Comparison of ENCODE assay signal across 25 mouse cellular contexts in the genomic region with DNA sequence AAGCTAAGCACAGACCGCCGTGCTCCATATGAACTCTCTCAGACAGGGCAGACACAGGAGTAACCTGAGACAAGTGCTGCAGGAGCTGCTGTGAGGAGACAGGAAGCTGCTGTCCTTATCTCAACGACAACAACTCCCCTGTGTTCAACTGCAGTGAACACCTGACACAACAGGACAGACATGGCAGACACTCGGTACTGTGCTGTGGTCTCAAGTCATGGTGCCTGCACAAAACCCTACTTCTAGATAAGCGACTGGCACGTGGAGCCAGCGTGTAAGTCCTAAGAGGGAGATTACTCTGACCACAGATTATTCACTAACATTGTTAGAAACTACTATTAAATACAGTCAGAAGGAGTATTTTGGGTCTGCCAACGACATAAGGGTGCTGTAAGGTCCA. TPM values are rescaled to one million over a fixed set of nuclear protein-coding genes. Genes with fewer than 3 reads are reported as not detected.
DNase-seq lines count a peak whose midpoint lies in the region; ATAC-seq lines count a peak whose summit lies in the region.
"Had no signal": no experiment of that assay in that cellular context is flagged by ENCODE, and none has a peak within 500 bp of the region (broad histone marks: within the 10 kb centered on the region; RNA-seq: fewer than 3 reads in every experiment).

No protein-coding gene starts in this region.

- WGBS in heart, embryonic 10.5 days: 49% methylated on average over 8 of the region's 8 CpGs
- 25% methylated on average over 8 of the region's 8 CpGs for WGBS in liver, embryonic 16.5 days (ENCODE audit: insufficient replicate concordance)

- H3K27ac ChIP-seq in heart, embryonic 10.5 days: peak overlapping the region; percentile 19; the same call in 1 of the 2 replicates
- peak overlapping the region; percentile 29; the same call in 1 of the 2 replicates for H3K27ac ChIP-seq in liver, embryonic 16.5 days (ENCODE audit: low read length)
- H3K27ac ChIP-seq: embryonic facial prominence, embryonic 15.5 days; gastrocnemius, adult 2 months; hindbrain, embryonic 10.5 days; layer of hippocampus, adult 2 months; limb, embryonic 10.5 days; midbrain, embryonic 13.5 days; neural tube, embryonic 13.5 days had no signal

- no peaks in the 10 kb centered on the region for H3K9me3 ChIP-seq in heart, embryonic 10.5 days
- no peaks in the 10 kb centered on the region for H3K9me3 ChIP-seq in liver, embryonic 16.5 days (replicated peaks; ENCODE audit: control insufficient read depth, low read length)
- H3K9me3 ChIP-seq: embryonic facial prominence, embryonic 15.5 days; hindbrain, embryonic 10.5 days; limb, embryonic 10.5 days; midbrain, embryonic 13.5 days; neural tube, embryonic 13.5 days had no signal

- ATAC-seq in common myeloid progenitor, adult 5-6 weeks (replicated peaks; ENCODE audit: low read depth, poor library complexity, severe bottlenecking): peak; percentile 43
- peak; percentile 41 for ATAC-seq in liver, embryonic 16.5 days (ENCODE audit: low read depth)
- no peak for ATAC-seq in activated CD4-positive, CD25-positive, alpha-beta regulatory T cell, adult 4 months
- ATAC-seq: midbrain, embryonic 13.5 days had no signal

- H3K4me3 ChIP-seq in heart, embryonic 10.5 days: no peak overlapping the region
- no peak overlapping the region for H3K4me3 ChIP-seq in liver, embryonic 16.5 days (ENCODE audit: low read depth, low read length)
- H3K4me3 ChIP-seq: embryonic facial prominence, embryonic 15.5 days; gastrocnemius, adult 2 months; hindbrain, embryonic 10.5 days; layer of hippocampus, adult 2 months; limb, embryonic 10.5 days; midbrain, embryonic 13.5 days; neural tube, embryonic 13.5 days had no signal

- peaks cover 41% of the 10 kb centered on the region for H3K4me1 ChIP-seq in heart, embryonic 10.5 days
- H3K4me1 ChIP-seq in liver, embryonic 16.5 days (ENCODE audit: control insufficient read depth, low read depth, low read length): peaks cover 29% of the 10 kb centered on the region
- H3K4me1 ChIP-seq: embryonic facial prominence, embryonic 15.5 days; hindbrain, embryonic 10.5 days; limb, embryonic 10.5 days; midbrain, embryonic 13.5 days; neural tube, embryonic 13.5 days had no signal

- no peak for DNase-seq in heart, embryonic 10.5 days (ENCODE audit: low spot score)
- no peak for DNase-seq in heart, adult 9 months (ENCODE audit: low spot score in 2 of 2)
- peak; percentile 51 for DNase-seq in 416B (ENCODE audit: low read depth)
- DNase-seq in cerebellum, adult 9-11 months: no peak
- DNase-seq in urinary bladder, adult 2 months (ENCODE audit: low spot score): no peak
- DNase-seq: adrenal gland, adult 2 months; cerebellum, postnatal 10 days; gastrocnemius, adult 2 months; kidney, adult 18-20 months; kidney, postnatal 10 days; lung, adult 18-20 months; lung, postnatal 36 days; right cerebral cortex, adult 18-20 months; thymus, postnatal 25 days had no signal

- H3K36me3 ChIP-seq in heart, embryonic 10.5 days: peaks cover 80% of the 10 kb centered on the region
- peaks cover 19% of the 10 kb centered on the region for H3K36me3 ChIP-seq in liver, embryonic 16.5 days (ENCODE audit: control insufficient read depth, insufficient read depth)

- H3K4me2 ChIP-seq in liver, embryonic 16.5 days (ENCODE audit: low read depth, low read length): peak overlapping the region; percentile 15; the same call in 1 of the 2 replicates
- H3K4me2 ChIP-seq: embryonic facial prominence, embryonic 15.5 days; midbrain, embryonic 13.5 days; neural tube, embryonic 13.5 days had no signal

- no peak overlapping the region for H3K9ac ChIP-seq in liver, embryonic 16.5 days (ENCODE audit: low read depth, low read length)
- H3K9ac ChIP-seq: embryonic facial prominence, embryonic 15.5 days; midbrain, embryonic 13.5 days; neural tube, embryonic 13.5 days had no signal

- no peaks in the 10 kb centered on the region for H3K27me3 ChIP-seq in heart, embryonic 10.5 days (ENCODE audit: insufficient read depth, poor library complexity, severe bottlenecking)
- H3K27me3 ChIP-seq in liver, embryonic 16.5 days (ENCODE audit: control insufficient read depth, insufficient read depth, low read depth, low read length): no peaks in the 10 kb centered on the region
- H3K27me3 ChIP-seq: CH12.LX; embryonic facial prominence, embryonic 15.5 days; midbrain, embryonic 13.5 days; neural tube, embryonic 13.5 days had no signal

RNA-seq across cellular contexts. Expression of a gene that starts 21.8 kb away (rescaled TPM):
- 14.7 and 15.2 TPM in 2 replicates for polyA plus RNA-seq in heart, embryonic 10.5 days (2016; fragmentation: Nextera tagmentation; extraction: Ambion mirVana)
- 29.6 and 31.1 TPM in 2 replicates for total RNA-seq in common myeloid progenitor, adult 5-6 weeks (2017)
- polyA plus RNA-seq in liver, embryonic 16.5 days (2015; fragmentation: Nextera tagmentation; extraction: Ambion mirVana): 5.2 and 5.6 TPM in 2 replicates
- 10 to 100 TPM in 1 of 2 experiments, 1 to 10 TPM in 1; 9.0 to 10.4 TPM for polyA plus RNA-seq in activated CD4-positive, CD25-positive, alpha-beta regulatory T cell, adult 4 months (2017; shearing (Covaris generic))
- 10.4 and 14.2 TPM in 2 replicates for polyA plus RNA-seq in urinary bladder, adult 2 months (2012; rRNA removed)

RNA-seq across cellular contexts. Expression of a gene that starts 25.8 kb away (rescaled TPM):
- polyA plus RNA-seq in heart, embryonic 10.5 days (2016; fragmentation: Nextera tagmentation; extraction: Ambion mirVana): 1.0 TPM in 2 replicates
- not detected in 2 replicates for total RNA-seq in common myeloid progenitor, adult 5-6 weeks (2017)
- polyA plus RNA-seq in liver, embryonic 16.5 days (2015; fragmentation: Nextera tagmentation; extraction: Ambion mirVana): 0.02 TPM in 2 replicates
- polyA plus RNA-seq in activated CD4-positive, CD25-positive, alpha-beta regulatory T cell, adult 4 months (2017; shearing (Covaris generic)): not detected
- 0.03 and 0.06 TPM in 2 replicates for polyA plus RNA-seq in urinary bladder, adult 2 months (2012; rRNA removed)
- total RNA-seq: adrenal gland, adult 2 months; CH12.LX; gastrocnemius, adult 2 months; granulocyte monocyte progenitor cell, adult 5-6 weeks had no signal
- polyA plus RNA-seq: adrenal gland, adult 2 months had no signal
